Mouse (Mus musculus): ENCODE data around the gene Anapc16. TPM values are rescaled to one million over a fixed set of nuclear protein-coding genes. Genes with fewer than 3 reads are reported as not detected.
A peak's percentile ranks its signal among the peaks of the same experiment; 100 is the strongest.

The Anapc16 gene
- polyA plus RNA-seq, 1 experiment from 2014 or later = 84.1 TPM

DNA sequence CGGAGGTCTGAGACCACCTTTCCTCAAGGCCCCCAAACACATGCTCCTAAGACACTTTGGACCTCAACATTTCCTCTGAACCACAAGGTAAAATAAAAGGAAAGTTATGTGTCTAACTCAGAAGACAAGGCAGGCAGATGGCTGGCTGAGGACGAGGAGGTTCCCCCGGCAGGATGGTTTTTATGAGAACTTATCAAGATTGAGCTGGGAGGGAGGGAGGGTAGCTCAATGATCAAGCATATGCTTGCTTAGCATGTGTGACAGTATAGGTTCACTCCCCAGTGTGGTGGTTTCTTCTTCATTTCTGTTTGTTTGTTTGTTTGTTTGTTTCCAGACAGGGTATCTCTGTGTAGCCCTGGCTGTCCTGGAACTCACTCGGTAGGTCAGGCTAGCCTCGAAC, 56.6 kb downstream of the Anapc16 start:
- Histone ChIP-seq H3K27me3 (ENCODE audit: control insufficient read depth, insufficient read depth, low read length) (peaks cover 2% of the 10 kb centered on the region; the same call in 1 of the 2 replicates), H3K27ac (ENCODE audit: low read depth, low read length) (no peak overlapping the region), H3K4me3 (ENCODE audit: low read depth, low read length) (no peak overlapping the region), H3K9ac (ENCODE audit: low read depth, low read length) (no peak overlapping the region), H3K9me3 (replicated peaks; ENCODE audit: control insufficient read depth, low read length) (no peaks in the 10 kb centered on the region), H3K36me3 (ENCODE audit: control insufficient read depth, insufficient read depth, low read length) (no peaks in the 10 kb centered on the region), H3K4me1 (ENCODE audit: control insufficient read depth, insufficient read depth, low read length) (peaks cover 30% of the 10 kb centered on the region), H3K4me2 (no peak overlapping the region)
- 85% methylated on average over 5 of the region's 5 CpGs for WGBS (ENCODE audit: insufficient replicate concordance)
- ATAC-seq (replicated peaks; ENCODE audit: insufficient number of reproducible peaks, low FRiP score, low TSS enrichment) = no peak

DNA sequence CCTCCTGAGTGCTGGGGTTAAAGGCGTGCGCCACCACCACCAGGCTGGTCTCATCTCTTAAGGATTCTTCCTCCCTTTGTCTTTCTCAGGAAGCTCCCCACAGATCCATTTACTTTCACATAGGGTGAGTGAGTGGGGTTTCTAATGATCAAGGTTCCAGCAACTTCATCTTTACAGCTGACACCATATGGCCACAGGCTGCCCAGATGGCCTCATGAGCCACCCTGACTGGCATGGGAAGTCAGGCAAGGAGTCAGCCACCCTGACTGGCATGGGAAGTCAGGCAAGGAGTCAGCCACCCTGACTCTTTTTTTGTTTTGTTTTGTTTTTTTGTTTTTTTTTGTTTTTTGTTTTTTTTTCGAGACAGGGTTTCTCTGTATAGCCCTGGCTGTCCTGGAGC, 57.5 kb downstream of the Anapc16 start:
- no peak overlapping the region for H3K27ac ChIP-seq (ENCODE audit: low read depth, low read length)
- no peak overlapping the region for H3K9ac ChIP-seq (ENCODE audit: low read depth, low read length)
- H3K27me3 ChIP-seq (ENCODE audit: control insufficient read depth, insufficient read depth, low read length) = peaks cover 2% of the 10 kb centered on the region; the same call in 1 of the 2 replicates
- no peaks in the 10 kb centered on the region for H3K36me3 ChIP-seq (ENCODE audit: control insufficient read depth, insufficient read depth, low read length)
- H3K4me1 ChIP-seq (ENCODE audit: control insufficient read depth, insufficient read depth, low read length) = peaks cover 27% of the 10 kb centered on the region
- ATAC-seq (replicated peaks; ENCODE audit: insufficient number of reproducible peaks, low FRiP score, low TSS enrichment) = no peak
- 74% methylated on average over 3 of the region's 3 CpGs for WGBS (ENCODE audit: insufficient replicate concordance)
- no peaks in the 10 kb centered on the region for H3K9me3 ChIP-seq (replicated peaks; ENCODE audit: control insufficient read depth, low read length)
- no peak overlapping the region for H3K4me3 ChIP-seq (ENCODE audit: low read depth, low read length)
- no peak overlapping the region for H3K4me2 ChIP-seq

DNA sequence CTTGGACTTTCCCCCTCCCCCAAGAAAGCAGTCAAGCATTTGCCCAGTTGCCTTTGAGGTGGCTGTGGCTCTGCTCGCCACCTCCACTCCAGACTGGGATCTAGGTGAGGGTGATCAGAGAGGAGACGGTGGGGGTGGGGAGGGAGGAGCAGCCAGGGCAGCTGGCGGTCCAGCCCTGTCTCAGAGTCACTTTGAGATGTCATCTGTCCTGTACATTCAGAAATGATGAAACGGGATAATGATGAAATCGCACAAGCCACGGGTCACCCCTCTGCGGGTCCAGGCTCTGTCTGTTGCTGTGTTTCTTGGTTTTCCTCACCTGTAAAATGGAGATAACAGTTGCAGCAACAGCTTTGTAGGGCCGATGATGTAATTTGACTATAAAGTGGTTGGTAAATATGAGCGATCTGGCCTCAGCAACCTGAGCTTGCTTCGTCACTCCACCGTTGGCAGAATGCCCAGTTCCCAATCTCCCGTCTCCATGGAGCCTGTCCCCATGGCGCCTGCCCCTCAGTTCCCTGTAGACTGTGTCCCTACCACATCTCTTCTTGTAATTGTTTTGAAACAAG, 59.4 kb downstream of the Anapc16 start:
- ATAC-seq (replicated peaks; ENCODE audit: insufficient number of reproducible peaks, low FRiP score, low TSS enrichment) = peak; percentile 62; the same call in 1 of the 2 replicates
- peak overlapping the region; percentile 65 for H3K4me2 ChIP-seq
- WGBS (ENCODE audit: insufficient replicate concordance) = 28% methylated on average over 13 of the region's 13 CpGs

DNA sequence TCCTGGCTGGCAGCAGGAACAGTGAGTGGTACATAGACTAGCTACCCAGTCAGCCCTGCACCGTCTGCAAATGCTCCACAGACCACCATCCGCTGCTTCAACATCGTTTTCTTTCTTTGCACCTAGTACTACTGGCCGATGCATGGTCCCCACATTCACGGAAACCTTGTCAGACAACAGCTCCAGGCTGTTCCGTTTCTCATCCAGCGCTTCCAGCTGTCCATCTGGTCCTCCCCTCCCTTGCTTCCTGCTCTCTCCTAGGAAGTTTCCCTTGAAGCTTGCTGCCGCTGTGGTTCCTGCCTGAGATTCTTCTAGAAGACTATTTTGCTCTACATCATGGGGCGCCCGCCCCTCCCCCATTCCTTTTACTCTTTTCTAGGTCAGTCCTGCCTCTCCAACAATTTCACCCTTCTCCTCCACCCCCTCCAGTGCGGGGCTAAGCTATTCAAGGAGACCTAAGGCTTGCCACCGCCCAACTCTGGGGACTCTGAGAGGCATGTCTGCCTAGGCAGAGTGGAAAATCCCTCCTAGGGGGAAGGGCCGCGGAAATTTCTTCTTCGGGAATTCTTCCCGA, 60.0 kb downstream of the Anapc16 start:
- H3K27me3 ChIP-seq (ENCODE audit: control insufficient read depth, insufficient read depth, low read length) = peaks cover 2% of the 10 kb centered on the region; the same call in 1 of the 2 replicates
- 2% methylated on average over 16 of the region's 16 CpGs for WGBS (ENCODE audit: insufficient replicate concordance)
- peak overlapping the region; percentile 65 for H3K4me2 ChIP-seq
- H3K4me3 ChIP-seq (ENCODE audit: low read depth, low read length) = peak overlapping the region; percentile 13
- H3K27ac ChIP-seq (ENCODE audit: low read depth, low read length) = peak overlapping the region; percentile 77
- 0 out of 2 replicates have a peak, but pooled peaks have one; percentile 23 for ATAC-seq (replicated peaks; ENCODE audit: insufficient number of reproducible peaks, low FRiP score, low TSS enrichment)
- H3K9ac ChIP-seq (ENCODE audit: low read depth, low read length) = peak overlapping the region; percentile 66
- no peaks in the 10 kb centered on the region for H3K9me3 ChIP-seq (replicated peaks; ENCODE audit: control insufficient read depth, low read length)
- peaks cover 13% of the 10 kb centered on the region for H3K4me1 ChIP-seq (ENCODE audit: control insufficient read depth, insufficient read depth, low read length)
- H3K36me3 ChIP-seq (ENCODE audit: control insufficient read depth, insufficient read depth, low read length) = no peaks in the 10 kb centered on the region

More for the DNA sequence above, 59.4 kb downstream of the Anapc16 start:
- Histone ChIP-seq H3K36me3 (ENCODE audit: control insufficient read depth, insufficient read depth, low read length) (no peaks in the 10 kb centered on the region), H3K4me1 (ENCODE audit: control insufficient read depth, insufficient read depth, low read length) (peaks cover 13% of the 10 kb centered on the region), H3K27ac (ENCODE audit: low read depth, low read length) (peak overlapping the region; percentile 77), H3K9me3 (replicated peaks; ENCODE audit: control insufficient read depth, low read length) (no peaks in the 10 kb centered on the region), H3K27me3 (ENCODE audit: control insufficient read depth, insufficient read depth, low read length) (peaks cover 2% of the 10 kb centered on the region; the same call in 1 of the 2 replicates), H3K4me3 (ENCODE audit: low read depth, low read length) (peak overlapping the region; percentile 13), H3K9ac (ENCODE audit: low read depth, low read length) (peak overlapping the region; percentile 66; the same call in 1 of the 2 replicates)

DNA sequence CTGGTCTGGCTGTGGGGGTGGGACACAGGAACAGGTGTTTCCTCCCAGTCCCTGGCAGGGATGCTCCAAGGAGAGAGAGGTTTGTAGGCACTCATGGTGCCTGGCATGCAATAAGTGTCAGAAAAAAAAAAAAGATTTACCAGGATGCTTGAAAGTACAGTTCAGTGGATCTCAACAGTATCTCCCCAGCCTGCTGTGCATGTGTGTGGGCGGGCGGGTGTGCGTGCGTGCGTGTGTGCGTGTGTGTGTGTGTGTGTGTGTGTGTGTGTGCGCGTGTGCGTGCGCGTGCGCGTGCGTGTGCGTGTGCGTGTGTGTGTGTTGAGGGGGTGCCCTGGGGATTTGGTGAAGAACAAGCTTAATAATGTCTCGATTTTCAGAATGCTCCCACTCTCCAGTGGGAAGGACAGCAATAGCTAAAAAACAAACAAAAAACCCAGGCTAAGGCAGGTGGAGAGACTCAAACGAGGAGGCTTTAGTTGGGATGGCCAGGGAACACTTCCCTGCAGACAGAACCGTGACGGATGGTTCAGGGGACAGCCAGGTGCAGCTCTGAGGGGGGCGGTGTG, 60.6 kb downstream of the Anapc16 start:
- H3K4me1 ChIP-seq (ENCODE audit: control insufficient read depth, insufficient read depth, low read length) = peaks cover 13% of the 10 kb centered on the region
- H3K27me3 ChIP-seq (ENCODE audit: control insufficient read depth, insufficient read depth, low read length) = peaks cover 2% of the 10 kb centered on the region; the same call in 1 of the 2 replicates
- 43% methylated on average over 21 of the region's 21 CpGs for WGBS (ENCODE audit: insufficient replicate concordance)
- ATAC-seq (replicated peaks; ENCODE audit: insufficient number of reproducible peaks, low FRiP score, low TSS enrichment) = no peak
- peak overlapping the region; percentile 77 for H3K27ac ChIP-seq (ENCODE audit: low read depth, low read length)
- H3K9me3 ChIP-seq (replicated peaks; ENCODE audit: control insufficient read depth, low read length) = no peaks in the 10 kb centered on the region
- H3K4me2 ChIP-seq = peak overlapping the region; percentile 65
- peak overlapping the region; percentile 66 for H3K9ac ChIP-seq (ENCODE audit: low read depth, low read length)
- no peaks in the 10 kb centered on the region for H3K36me3 ChIP-seq (ENCODE audit: control insufficient read depth, insufficient read depth, low read length)
- peak overlapping the region; percentile 13 for H3K4me3 ChIP-seq (ENCODE audit: low read depth, low read length)

DNA sequence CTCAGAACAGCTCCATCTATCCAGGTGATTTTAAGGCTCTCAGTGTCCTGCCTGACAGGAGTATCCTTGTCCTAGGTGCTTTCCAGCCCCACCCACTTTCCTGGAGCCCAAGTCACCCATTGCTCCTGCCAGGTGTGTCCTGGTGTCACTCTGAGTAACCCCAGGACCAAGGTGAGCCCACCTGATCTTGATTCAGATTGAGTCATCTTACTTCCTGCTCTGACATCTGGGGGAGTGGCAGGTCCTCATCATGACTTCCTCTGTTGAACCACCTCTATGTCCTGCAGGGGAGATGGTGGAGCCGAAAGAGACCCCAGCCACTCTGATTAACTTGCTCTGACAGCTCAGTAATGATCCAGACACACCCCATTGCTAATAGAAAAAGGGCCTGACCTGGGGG, 63.9 kb downstream of the Anapc16 start:
- WGBS (ENCODE audit: insufficient replicate concordance) = 85% methylated on average over 1 of the region's 1 CpGs
- H3K4me1 ChIP-seq (ENCODE audit: control insufficient read depth, insufficient read depth, low read length) = peaks cover 17% of the 10 kb centered on the region
- no peaks in the 10 kb centered on the region for H3K9me3 ChIP-seq (replicated peaks; ENCODE audit: control insufficient read depth, low read length)
- no peak overlapping the region for H3K27ac ChIP-seq (ENCODE audit: low read depth, low read length)
- no peak overlapping the region for H3K4me2 ChIP-seq
- peaks cover 2% of the 10 kb centered on the region; the same call in 1 of the 2 replicates for H3K27me3 ChIP-seq (ENCODE audit: control insufficient read depth, insufficient read depth, low read length)
- ATAC-seq (replicated peaks; ENCODE audit: insufficient number of reproducible peaks, low FRiP score, low TSS enrichment) = no peak
- H3K9ac ChIP-seq (ENCODE audit: low read depth, low read length) = no peak overlapping the region
- H3K36me3 ChIP-seq (ENCODE audit: control insufficient read depth, insufficient read depth, low read length) = no peaks in the 10 kb centered on the region
- H3K4me3 ChIP-seq (ENCODE audit: low read depth, low read length) = no peak overlapping the region

DNA sequence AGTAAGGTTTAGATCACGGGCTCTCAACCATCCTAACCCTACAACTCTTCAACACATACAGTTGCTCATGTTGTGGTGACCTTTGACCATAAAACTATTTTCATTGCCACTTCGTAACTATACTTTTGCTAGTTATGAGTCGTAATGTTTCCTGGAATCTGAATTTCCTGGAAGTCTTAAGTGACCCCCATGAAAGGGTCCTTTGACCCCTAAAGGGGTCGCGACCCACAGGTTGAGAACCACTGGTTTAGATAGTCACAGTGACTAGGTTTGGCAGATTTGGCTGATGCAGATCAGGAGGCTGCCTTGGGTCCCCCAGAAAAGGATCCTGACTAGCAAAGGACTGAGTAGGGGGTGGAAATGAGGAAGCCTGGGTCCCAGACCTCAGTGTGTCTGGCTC, 64.3 kb downstream of the Anapc16 start:
- Histone ChIP-seq H3K9ac (ENCODE audit: low read depth, low read length) (no peak overlapping the region), H3K4me2 (no peak overlapping the region), H3K4me3 (ENCODE audit: low read depth, low read length) (no peak overlapping the region), H3K27me3 (ENCODE audit: control insufficient read depth, insufficient read depth, low read length) (peaks cover 2% of the 10 kb centered on the region; the same call in 1 of the 2 replicates), H3K9me3 (replicated peaks; ENCODE audit: control insufficient read depth, low read length) (no peaks in the 10 kb centered on the region), H3K36me3 (ENCODE audit: control insufficient read depth, insufficient read depth, low read length) (no peaks in the 10 kb centered on the region), H3K27ac (ENCODE audit: low read depth, low read length) (no peak overlapping the region), H3K4me1 (ENCODE audit: control insufficient read depth, insufficient read depth, low read length) (peaks cover 17% of the 10 kb centered on the region)
- WGBS (ENCODE audit: insufficient replicate concordance) = 84% methylated on average over 5 of the region's 5 CpGs
- ATAC-seq (replicated peaks; ENCODE audit: insufficient number of reproducible peaks, low FRiP score, low TSS enrichment) = no peak

Measured in heart, embryonic 11.5 days (tissue).